Mouse (Mus musculus) brain, adult 2 months (tissue): ENCODE data around the gene Secisbp2.
"Not testable (repeated sequence)": the region's sequence is repeated elsewhere in the genome, so short reads cannot be mapped to it uniquely, and the experiment has no call there.

Experiments used
- DNase-seq: peaks from one replicate; pipeline ENCODE4 v3.0.0; 2011; ENCODE audit warnings: low read depth, low spot score

The Secisbp2 gene

DNA sequence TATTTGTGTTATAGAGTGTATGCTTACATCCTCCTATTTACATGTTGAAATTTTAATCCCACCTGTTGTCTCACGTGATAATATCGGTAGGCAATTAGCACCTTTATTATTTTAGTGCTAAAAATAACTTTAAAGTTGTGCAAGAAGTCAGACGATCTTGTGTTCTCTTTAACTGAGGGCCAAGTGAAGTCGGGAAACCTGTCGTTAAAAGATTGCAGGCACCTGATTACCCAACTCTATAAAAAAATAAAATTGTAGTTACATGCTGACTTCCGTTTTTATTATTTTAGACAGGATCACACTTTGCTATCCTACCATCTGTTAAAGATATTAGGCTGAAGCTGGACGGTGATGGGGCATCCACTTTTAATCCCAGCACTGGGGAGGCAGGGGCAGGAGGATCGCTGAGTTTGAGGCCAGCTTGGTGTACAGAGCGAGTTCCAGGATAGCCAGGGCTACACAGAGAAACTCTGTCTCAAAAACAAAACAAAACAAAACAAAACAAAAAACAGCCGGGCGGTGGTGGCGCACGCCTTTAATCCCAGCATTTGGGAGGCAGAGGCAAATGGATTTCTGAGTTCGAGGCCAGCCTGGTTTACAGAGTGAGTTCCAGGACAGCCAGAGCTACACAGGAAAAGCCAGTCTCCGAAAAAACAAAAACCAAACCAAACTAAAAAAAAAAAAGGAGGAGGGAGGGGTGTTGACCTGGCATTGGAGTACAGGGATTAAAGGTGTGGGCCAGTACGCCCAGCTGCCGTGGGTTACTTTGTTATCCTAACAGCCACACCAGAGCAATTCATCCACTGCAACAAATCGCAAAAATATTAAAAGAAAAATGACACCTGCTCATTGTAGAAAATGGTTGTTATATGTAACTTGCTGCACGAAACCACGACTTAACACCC, 7.3 kb upstream of the Secisbp2 start:
- DNase-seq: no peak

DNA sequence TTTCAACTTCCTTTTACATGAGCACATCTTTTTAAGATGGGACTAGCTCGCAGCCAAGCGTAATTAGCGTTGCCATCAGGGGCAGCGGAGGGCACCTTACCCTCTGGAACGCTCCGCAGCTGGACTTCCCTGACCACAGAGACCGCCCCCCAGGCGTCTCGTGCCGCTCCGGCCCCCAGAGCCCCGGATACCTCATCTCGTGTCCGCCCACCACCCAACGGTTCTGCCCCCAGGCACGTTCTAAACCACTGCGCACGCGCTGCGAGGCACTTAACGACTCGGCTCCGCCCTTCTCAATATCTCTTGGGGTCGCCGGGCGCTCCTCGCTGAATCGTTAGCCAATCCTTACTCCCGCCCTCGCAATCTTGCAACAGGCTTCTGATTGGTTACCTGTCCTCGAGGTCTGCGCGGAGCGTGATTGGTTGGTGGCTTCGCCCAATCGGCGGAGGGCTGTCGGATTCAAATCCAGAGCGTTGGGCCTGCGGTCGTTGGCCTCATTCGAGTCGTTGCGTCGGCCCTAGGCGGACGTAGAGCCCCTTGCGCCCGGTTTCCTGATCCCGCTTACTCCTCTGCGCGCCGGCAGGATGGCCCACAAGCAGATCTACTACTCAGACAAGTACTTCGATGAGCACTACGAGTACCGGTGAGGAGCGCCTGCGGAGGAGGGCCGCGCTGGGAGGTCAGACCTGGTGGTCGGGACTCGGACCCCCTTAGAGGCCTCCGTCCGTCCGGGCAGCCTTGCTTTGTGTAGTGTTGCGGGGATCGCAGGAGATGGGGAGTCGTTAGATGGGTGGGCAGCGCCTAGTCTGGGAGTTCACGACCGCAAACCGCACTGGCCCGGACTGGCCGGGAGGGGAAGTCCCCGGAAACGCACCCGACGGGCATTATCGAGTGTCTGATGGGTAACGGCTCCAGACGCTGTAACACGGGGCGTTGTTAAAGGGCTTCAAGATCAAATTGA, 6.4 kb upstream of the Secisbp2 start, which contains the start of gene Cks2:
TSS of gene Cks2 (plus strand) at position 404 of the 961 bp plus-strand sequence.
- DNase-seq: peak; percentile 99

GRCm38 (mm10) chr13:51645872-51646271, 5.6 kb upstream of the Secisbp2 start:
- no peak for DNase-seq

- DNase-seq: no peak
These were observed 5.0 kb upstream of the Secisbp2 start for GRCm38 (mm10) chr13:51646362-51647027.

DNA sequence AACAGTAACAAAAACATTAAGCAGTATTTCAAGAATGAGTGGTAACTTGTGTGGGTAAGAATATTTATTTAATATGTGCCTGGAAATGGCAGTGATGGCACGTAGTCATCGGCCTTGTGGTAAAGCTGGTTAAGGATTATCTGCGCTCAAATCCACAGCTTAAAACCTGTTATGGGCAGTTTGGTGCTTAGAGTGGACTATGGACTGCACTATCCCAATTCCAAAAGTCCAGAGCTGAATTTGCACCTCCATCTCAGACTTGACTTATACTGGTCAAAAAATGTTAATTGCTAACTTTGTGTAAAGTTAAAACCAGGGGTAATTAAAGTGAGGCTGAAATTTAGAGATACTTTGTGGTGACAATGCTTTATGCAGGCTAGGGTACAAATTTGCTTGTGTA, 3.7 kb upstream of the Secisbp2 start:
- no peak for DNase-seq

DNA sequence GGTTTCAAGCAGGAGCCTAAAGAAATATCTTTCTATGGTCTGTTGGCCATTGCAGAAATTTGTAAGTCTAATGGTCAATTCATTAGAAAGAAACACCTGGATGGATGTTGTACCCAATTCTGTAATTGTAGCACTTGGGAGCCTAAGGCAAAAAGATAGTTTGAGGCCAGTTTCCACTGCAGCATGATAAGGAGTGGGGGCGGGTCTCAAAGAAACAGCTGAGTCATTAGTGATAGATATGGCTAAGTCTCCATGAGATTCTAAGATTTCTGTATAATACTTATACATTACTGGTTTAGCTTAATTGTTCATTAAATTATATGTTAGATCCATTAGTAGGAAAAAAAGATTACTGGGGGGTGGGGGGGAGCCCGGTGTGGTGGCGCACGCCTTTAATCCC, 3.3 kb upstream of the Secisbp2 start:
- DNase-seq: no peak

- no peak for DNase-seq
These were observed 1.8 kb upstream of the Secisbp2 start for GRCm38 (mm10) chr13:51649740-51650139.

DNA sequence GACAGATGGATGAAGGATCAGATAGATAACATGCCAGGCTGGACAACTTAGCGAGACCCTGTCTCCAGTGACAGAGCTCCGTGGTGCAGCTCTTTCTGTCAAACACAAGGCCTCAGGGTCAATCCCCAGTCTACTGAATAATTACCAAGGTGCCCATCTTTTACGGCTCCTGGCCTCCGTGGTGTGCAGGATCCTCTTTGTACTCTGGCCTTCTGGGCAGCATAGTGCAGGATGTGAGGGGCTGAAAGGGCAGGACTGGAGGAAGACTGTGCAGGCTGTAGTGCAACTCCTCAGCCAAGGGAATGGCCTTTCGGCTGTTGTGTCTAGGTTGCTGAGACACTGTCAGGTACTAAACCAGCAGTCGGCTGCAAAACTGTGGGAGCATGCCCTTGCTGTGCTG, 1.7 kb downstream of the Secisbp2 start:
- no peak for DNase-seq

DNA sequence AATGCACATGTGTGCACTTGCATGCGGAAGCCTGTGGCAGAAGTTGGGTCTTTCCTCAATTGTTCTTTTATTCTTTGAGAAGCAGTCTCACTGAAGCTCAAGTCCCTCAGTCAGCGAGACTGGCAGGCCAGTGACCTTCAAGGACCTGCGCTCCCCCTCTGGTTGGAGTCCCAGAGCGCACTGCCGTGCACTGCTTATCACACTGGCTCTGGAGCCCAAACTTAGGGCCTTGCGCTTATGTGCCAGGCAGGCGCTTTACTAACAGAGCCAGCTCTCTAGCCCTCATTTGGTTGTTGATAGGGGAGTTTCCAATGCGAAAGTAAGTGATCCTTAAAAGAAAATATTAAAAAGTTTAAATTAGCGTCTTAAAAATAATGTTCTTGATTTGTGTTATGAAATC, 2.5 kb downstream of the Secisbp2 start:
- DNase-seq: no peak

DNA sequence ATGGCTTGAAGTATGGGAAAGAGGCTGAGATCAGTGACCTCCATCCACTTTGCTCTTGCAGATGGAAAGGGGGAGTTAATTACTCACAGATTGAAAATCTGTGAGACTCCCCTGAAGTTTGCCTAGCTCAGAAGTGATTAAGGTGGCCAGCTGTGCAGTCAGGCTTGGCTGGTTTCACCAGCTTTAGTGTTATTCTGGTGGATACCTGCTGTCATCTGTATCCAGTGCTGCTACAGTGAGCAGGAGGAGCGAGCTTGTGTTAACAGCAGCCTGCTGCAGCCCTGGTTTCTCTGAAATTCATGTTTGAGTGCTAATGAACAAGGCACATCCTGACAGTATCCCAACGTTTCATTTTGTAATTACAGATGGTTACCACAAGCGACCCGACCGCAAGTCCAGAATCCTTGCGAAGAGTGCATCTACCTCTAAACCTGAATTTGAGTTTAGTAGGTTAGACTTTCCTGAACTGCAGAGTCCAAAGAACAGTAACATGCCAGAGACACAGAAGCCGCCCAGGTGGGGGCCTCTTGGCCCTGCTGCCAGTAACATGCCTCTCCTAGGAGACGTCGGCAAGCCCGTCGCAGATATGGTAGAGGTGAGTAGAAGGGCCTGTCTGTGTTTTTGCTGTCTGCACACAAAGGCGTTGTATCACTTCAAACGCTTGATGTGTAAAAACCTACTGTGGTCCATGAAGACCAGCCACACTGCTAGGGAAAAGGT, 5.2 kb downstream of the Secisbp2 start:
- no peak for DNase-seq

DNA sequence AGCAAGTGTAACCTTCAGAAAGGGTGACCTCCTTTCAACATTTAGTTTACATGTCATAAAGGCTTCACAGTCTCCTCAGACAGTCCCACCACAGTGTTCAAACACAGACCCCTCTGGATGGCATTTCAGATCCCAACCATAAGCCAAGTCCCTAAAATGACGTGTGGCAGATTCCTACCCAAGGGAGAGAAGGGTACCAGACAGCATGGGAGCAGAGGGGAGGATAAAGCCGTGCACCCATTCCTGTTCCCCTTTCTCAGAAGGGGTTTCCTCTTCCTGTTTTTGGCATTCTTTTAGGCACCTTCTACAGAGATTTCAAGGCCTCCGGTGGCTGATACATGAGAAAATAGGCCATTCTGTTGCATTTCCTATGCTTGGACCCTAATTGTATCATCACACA, 6.6 kb downstream of the Secisbp2 start:
- DNase-seq: no peak

DNA sequence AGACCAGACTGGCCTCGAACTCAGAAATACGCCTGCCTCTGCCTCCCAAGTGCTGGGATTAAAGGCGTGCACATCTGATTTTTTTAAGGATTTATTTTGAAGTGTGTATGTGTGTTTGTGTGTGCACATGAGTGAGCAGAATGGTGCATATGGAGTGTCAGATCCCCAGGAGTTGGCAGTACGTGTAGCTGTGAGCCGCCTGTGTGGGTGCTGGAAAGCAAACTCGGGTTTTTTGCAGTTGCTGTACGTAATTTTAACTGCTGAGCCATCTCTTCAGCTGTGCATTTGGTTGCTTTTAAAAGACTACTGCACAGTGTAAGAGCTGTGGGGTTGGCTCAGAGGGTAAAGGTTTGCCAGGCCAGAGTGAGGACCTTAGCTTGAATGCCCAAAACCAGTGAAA, 8.1 kb downstream of the Secisbp2 start:
- DNase-seq: peak; percentile 53

DNA sequence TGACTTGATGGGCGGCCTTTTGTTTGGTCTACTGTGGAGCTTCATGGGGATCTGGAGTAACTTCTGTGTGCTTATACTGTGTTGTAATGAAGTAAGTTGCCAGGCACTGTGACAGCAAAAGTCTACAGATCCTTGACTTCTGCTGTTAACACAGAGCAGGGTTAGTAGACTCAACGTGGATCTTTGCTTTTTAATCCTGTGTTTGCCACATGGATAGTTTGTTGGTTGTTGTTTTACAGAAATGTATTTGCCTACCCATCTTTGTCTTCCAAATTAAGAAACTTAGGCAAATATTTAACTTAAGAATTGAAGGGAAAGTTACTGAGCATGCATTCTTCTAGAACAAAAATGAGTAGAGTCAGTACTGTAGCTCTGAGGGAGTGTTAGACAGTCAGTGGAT, 12.1 kb downstream of the Secisbp2 start:
- no peak for DNase-seq

GRCm38 (mm10) chr13:51668195-51668594, 16.7 kb downstream of the Secisbp2 start:
- DNase-seq: not testable (repeated sequence)

- no peak for DNase-seq
These were observed 25.1 kb downstream of the Secisbp2 start for GRCm38 (mm10) chr13:51676641-51677040.

DNA sequence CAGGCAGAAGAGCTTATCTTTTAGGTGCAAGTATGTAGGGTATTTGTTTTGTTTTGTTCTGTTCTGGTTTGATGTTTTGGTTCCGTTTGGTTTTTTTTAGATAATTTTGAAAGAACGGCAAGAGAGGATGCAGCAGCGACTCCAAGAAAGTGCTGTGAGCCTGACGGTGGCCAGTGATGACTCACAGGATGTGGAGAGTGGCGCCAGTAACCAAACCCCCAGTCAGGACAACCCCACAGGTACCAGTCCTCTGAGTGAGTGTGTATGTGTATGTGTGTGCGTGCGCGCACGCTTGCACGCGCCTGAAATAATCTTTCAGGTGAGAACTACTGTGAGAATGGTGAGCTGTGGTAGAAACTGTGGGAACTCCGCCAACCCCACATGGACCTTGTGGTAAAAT, 25.5 kb downstream of the Secisbp2 start:
- DNase-seq: no peak

- DNase-seq: no peak
These were observed 26.2 kb downstream of the Secisbp2 start for GRCm38 (mm10) chr13:51677630-51678185.

- DNase-seq: peak; percentile 63
These were observed 27.2 kb downstream of the Secisbp2 start for GRCm38 (mm10) chr13:51678687-51679086.

GRCm38 (mm10) chr13:51679332-51679731, 27.8 kb downstream of the Secisbp2 start:
- DNase-seq: no peak

DNA sequence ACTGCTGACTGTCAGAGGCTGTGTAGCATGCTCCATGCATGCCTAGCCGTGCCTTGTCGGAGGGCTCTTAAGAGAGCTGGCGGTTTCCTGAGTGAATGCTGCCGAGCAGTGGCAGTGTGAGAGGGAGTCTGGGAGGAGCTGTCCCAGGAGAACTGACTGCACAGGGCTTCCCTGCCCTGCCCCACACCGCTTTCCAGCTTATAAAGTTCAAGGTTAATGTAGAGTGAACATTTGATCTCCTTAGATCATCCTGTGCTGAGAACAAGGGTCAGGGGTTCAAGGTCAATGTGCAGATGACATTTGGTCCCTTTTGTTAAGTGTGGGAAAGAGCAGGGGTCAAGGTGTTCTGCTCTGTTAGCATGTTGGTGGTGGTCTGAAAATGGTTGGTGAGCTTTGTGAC, 29.6 kb downstream of the Secisbp2 start:
- DNase-seq: no peak

GRCm38 (mm10) chr13:51681634-51682033, 30.1 kb downstream of the Secisbp2 start:
- peak; percentile 56 for DNase-seq
